Mouse (Mus musculus) lung, postnatal 14 days (tissue): ENCODE measurements around the gene Olfr1218.
"Not testable (repeated sequence)": the region's sequence is repeated elsewhere in the genome, so short reads cannot be mapped to it uniquely, and the experiment has no call there.

ENCODE experiments used
- DNase-seq: peaks from one replicate; pipeline ENCODE4 v3.0.0; 2021

The Olfr1218 gene

GRCm38 (mm10) chr2:89061087-89061486 lies at the start of gene Olfr1218:
TSS of gene Olfr1218 (minus strand) at chr2:89061187.
- no peak for DNase-seq

GRCm38 (mm10) chr2:89106735-89107134 lies 45.7 kb upstream of the Olfr1218 start, which contains the start of gene Olfr1220:
TSS of gene Olfr1220 (minus strand) at chr2:89106835.
- DNase-seq: no peak

GRCm38 (mm10) chr2:89105651-89106050 lies 44.7 kb upstream of the Olfr1218 start:
- no peak for DNase-seq

GRCm38 (mm10) chr2:89093848-89094247 lies 32.9 kb upstream of the Olfr1218 start:
- no peak for DNase-seq

GRCm38 (mm10) chr2:89083413-89083812 lies 22.4 kb upstream of the Olfr1218 start, which contains the start of gene Olfr1219:
TSS of gene Olfr1219 (minus strand) at chr2:89083513.
- DNase-seq: no peak

GRCm38 (mm10) chr2:89081487-89081886 lies 20.5 kb upstream of the Olfr1218 start:
- no peak for DNase-seq

- DNase-seq: no peak
These were observed 29.0 kb downstream of the Olfr1218 start, which contains the start of gene Olfr1217 for GRCm38 (mm10) chr2:89031965-89032364. TSS of gene Olfr1217 (minus strand) at chr2:89032065.

- not testable (repeated sequence) for DNase-seq
These were observed 39.6 kb downstream of the Olfr1218 start for GRCm38 (mm10) chr2:89021436-89021835.

- DNase-seq: no peak
These were observed 42.7 kb downstream of the Olfr1218 start, which contains the start of gene Olfr1216 for GRCm38 (mm10) chr2:89018240-89018639. TSS of gene Olfr1216 (minus strand) at chr2:89018340.

GRCm38 (mm10) chr2:89006873-89007272 lies 54.1 kb downstream of the Olfr1218 start, which contains the start of gene Olfr1215:
TSS of gene Olfr1215 (minus strand) at chr2:89006973.
- no peak for DNase-seq
